Mouse (Mus musculus): ENCODE measurements around the gene Ap3s2. TPM values are rescaled to one million over a fixed set of nuclear protein-coding genes. Genes with fewer than 3 reads are reported as not detected.

Gene Ap3s2
- polyA plus RNA-seq, 1 experiment, result 18.6 TPM

DNA sequence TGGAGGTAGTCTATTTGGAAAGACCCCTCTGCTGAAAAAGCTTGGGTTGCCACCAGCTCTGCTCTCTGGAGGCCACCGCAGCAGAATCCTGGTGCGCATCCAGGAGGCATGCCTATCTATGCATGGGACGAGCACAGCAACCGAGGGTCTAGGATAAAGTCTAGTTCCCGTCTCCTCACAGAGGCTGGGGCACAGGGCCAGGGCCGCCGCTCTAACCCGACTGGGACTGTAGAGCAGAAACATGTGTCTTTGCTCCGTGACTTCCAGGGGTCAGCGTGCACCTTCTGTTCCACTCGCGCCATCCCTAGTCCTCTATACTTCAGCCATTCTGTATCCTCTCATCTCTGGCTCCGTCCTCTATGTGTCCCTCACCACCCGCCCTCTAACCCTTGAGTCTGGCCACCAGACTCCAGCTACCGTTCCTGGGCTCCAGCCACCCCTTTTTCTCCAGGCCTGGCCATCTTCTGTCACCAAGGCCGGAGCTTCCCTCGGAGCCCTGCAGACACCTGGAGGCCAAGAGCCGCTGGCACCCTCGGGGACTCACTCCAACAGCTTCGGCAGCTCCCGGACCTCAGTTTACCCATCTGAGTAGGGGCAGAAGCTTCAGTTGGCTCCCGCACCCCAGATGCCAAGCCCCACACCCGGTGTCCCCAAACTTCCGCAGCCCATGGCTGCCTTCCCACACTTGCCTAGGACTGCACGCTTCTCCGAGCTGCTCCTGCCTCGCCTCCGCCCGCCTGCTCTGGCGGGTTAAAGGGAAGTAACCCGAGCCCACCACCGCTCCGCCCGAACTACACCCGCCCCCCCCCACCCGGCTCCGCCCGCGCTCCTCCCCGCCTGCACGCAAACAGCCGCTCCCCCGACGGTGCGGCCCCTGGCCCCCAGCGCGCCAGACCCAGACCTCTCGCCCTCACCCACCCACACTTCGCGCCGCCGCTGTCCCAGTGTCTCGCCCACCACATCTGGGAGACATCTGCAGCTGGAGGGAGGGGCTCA lies 72.7 kb downstream of the Ap3s2 start:
- H3K4me3 ChIP-seq (ENCODE audit: insufficient read depth, low read length), result peak overlapping the region; percentile 69
- H3K4me1 ChIP-seq (ENCODE audit: control insufficient read depth, insufficient read depth, low read length), result peaks cover 41% of the 10 kb centered on the region
- peak overlapping the region; percentile 64 for H3K27ac ChIP-seq (ENCODE audit: insufficient read depth, low read depth, low read length)
- TF ChIP-seq CTCF (IDR thresholded peaks at IDR 0.05; ENCODE audit: low read depth, low read length) (no peak), POLR2A (IDR thresholded peaks at IDR 0.05; ENCODE audit: borderline replicate concordance, low read depth, low read length) (no peak)

DNA sequence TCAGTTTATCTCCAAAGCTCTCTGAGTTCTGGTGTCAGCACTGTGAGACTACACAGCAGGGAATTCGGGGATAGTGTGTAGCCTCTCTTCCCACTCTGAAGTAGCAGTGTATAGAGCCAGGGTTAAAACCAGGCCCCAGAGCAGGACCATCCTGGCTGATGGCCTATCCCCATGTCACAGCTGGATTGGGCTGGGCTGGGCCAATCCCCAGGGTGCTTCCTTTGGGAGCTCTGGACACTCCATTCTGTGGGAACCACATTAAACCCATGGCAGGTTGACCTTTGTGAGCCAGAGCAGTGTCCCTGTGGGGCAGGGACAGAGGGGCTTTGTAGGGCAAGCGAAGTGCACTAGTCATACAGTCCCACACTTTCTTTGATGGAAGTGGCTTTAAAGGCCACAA lies 74.1 kb downstream of the Ap3s2 start:
- Histone ChIP-seq H3K4me3 (ENCODE audit: insufficient read depth, low read length) (peak overlapping the region; percentile 69), H3K4me1 (ENCODE audit: control insufficient read depth, insufficient read depth, low read length) (peaks cover 39% of the 10 kb centered on the region), H3K27ac (ENCODE audit: insufficient read depth, low read depth, low read length) (peak overlapping the region; percentile 53)
- TF ChIP-seq CTCF (IDR thresholded peaks at IDR 0.05; ENCODE audit: low read depth, low read length) (no peak), POLR2A (IDR thresholded peaks at IDR 0.05; ENCODE audit: borderline replicate concordance, low read depth, low read length) (no peak)

DNA sequence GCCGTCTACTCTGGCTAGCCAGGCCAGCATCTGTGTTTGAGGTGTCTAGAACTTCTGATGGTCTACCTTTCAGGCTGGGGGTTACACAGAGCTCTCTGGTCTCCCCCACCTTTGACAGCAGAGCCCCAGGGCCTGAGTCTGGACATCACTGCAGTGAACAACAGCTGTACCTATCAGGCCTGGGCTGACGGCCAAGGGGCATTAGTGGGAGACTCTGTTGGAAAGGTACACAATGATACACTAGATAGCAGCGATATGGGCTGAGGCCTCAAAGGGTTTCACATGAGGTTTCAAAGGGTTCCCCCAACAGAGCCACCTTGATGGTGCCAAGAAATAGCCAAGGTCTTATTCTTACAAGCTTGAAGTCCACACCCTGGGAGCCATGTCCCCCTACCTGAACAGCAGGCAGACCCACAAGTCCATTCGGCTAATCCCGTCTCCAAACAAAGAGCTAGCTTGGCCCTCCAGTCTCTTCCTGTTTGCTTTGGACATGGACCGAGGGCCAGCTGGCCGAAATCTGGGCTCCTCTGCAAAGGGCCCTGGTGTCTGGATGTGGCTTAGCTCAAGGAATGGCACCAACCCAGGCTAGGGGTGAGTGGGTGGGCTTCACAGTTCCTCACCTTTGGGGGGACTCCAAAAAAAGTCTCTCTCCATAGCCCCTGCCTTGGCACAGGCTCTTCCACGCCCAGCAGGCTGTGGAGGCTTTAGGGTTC lies 76.2 kb downstream of the Ap3s2 start:
- Histone ChIP-seq H3K27ac (ENCODE audit: insufficient read depth, low read depth, low read length) (no peak overlapping the region), H3K4me3 (ENCODE audit: insufficient read depth, low read length) (no peak overlapping the region), H3K4me1 (ENCODE audit: control insufficient read depth, insufficient read depth, low read length) (peaks cover 23% of the 10 kb centered on the region)
- TF ChIP-seq POLR2A (IDR thresholded peaks at IDR 0.05; ENCODE audit: borderline replicate concordance, low read depth, low read length) (no peak), CTCF (IDR thresholded peaks at IDR 0.05; ENCODE audit: low read depth, low read length) (no peak)

DNA sequence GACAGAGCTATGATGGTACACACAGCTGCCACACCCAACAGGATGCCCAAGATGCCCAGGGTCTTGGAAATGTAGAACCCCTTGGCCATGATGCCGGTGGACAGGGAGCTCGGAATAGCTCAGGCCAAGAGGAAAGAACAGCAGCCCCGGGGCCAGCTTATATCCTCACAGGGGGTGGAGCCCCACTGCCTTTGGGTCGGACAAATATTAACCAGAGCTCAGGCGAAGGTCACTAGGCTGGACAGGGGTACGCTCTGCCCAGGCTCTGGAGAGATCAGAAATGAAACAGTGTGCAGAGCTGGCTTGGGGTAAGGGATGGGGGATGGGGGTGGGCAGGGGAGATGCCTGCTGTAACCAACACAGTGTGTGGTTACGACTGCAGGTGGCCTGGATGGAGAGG lies 78.3 kb downstream of the Ap3s2 start:
- TF ChIP-seq POLR2A (IDR thresholded peaks at IDR 0.05; ENCODE audit: borderline replicate concordance, low read depth, low read length) (no peak), CTCF (IDR thresholded peaks at IDR 0.05; ENCODE audit: low read depth, low read length) (no peak)
- no peak overlapping the region for H3K4me3 ChIP-seq (ENCODE audit: insufficient read depth, low read length)
- no peak overlapping the region for H3K27ac ChIP-seq (ENCODE audit: insufficient read depth, low read depth, low read length)
- H3K4me1 ChIP-seq (ENCODE audit: control insufficient read depth, insufficient read depth, low read length), result peaks cover 23% of the 10 kb centered on the region

DNA sequence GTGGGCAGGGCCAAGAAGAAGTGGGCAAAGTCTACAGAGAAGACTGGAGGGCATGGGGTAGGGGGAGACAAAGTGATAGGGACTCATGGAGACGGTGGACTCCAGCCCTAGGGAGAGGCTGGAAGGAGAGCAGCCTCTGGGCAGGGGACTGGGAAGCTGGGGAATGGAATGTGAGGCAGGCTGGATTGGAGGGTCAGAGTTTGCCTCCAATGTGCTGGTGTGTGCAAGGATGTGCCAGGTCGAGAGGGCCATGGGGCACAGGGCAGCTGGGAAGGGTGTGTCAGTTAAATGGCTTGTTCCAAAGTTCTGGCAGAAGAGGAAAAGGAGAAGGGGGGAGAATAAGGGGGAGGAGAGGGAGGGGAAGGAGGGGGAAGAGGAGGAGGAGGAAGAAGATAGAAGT lies 83.2 kb downstream of the Ap3s2 start:
- H3K27ac ChIP-seq (ENCODE audit: insufficient read depth, low read depth, low read length), result no peak overlapping the region
- no peak overlapping the region for H3K4me3 ChIP-seq (ENCODE audit: insufficient read depth, low read length)
- TF ChIP-seq POLR2A (IDR thresholded peaks at IDR 0.05; ENCODE audit: borderline replicate concordance, low read depth, low read length), result no peak
- TF ChIP-seq CTCF (IDR thresholded peaks at IDR 0.05; ENCODE audit: low read depth, low read length), result no peak
- H3K4me1 ChIP-seq (ENCODE audit: control insufficient read depth, insufficient read depth, low read length), result no peaks in the 10 kb centered on the region

DNA sequence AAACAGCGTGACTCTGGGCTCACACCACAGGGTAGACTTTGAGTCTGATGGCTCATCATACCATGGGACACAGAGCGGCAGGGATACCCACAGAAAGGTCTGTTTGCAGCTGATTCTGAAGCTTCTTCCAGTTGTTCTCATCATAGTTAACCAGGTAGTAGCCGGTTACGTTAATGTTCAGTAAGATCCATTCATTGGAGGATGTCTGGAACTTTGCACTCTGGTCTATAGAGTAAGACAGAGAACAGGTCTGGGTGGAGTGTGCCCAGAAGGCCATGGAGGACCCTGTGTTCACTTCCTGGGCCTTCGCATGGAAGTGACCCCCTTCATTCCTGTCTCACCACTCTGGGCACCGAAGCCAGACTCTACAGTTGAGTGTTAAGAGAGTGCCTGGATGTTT lies 85.3 kb downstream of the Ap3s2 start:
- H3K4me1 ChIP-seq (ENCODE audit: control insufficient read depth, insufficient read depth, low read length), result no peaks in the 10 kb centered on the region
- no peak overlapping the region for H3K4me3 ChIP-seq (ENCODE audit: insufficient read depth, low read length)
- no peak for TF ChIP-seq CTCF (IDR thresholded peaks at IDR 0.05; ENCODE audit: low read depth, low read length)
- no peak for TF ChIP-seq POLR2A (IDR thresholded peaks at IDR 0.05; ENCODE audit: borderline replicate concordance, low read depth, low read length)
- no peak overlapping the region for H3K27ac ChIP-seq (ENCODE audit: insufficient read depth, low read depth, low read length)

DNA sequence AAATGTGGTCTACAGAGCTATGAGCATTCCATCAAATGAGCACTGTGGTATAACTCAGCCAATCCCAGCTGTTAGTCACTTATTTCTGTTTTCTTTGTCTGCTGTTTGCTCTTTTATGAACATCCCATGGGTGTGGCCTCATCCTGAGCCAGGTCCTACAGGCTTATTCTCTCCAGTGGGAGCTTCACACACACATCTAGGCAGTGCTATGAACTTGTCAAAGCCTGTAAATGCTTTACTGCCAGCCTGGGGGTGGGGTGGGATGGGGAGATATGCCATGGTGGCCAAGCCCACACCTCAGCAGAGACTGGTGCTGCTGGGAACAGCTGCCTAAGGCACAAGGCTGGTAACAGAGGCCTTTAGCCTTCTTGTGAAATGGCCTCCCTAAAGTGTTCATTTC lies 87.5 kb downstream of the Ap3s2 start:
- Histone ChIP-seq H3K27ac (ENCODE audit: insufficient read depth, low read depth, low read length) (no peak overlapping the region), H3K4me3 (ENCODE audit: insufficient read depth, low read length) (no peak overlapping the region), H3K4me1 (ENCODE audit: control insufficient read depth, insufficient read depth, low read length) (no peaks in the 10 kb centered on the region)
- no peak for TF ChIP-seq CTCF (IDR thresholded peaks at IDR 0.05; ENCODE audit: low read depth, low read length)
- no peak for TF ChIP-seq POLR2A (IDR thresholded peaks at IDR 0.05; ENCODE audit: borderline replicate concordance, low read depth, low read length)

DNA sequence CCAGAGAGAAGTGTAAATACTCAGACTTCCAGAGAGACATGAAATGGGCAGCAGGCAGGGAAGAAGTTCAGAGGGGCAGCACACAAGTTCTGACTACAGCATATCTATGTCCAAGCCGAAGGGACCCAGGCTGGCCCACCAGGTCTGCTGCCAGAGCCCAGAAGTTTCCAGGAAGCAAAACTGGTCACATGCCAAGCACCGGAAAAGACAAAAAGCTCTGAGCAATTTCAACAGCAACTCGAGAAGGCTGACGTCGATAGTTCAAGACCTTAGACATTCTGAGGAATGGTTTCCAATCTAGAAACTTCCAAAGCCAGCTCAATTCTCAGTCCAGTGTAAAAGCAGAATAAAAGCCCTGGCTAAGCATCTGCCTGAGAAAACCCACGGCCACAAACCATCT lies 88.9 kb downstream of the Ap3s2 start:
- H3K4me1 ChIP-seq (ENCODE audit: control insufficient read depth, insufficient read depth, low read length), result no peaks in the 10 kb centered on the region
- no peak overlapping the region for H3K4me3 ChIP-seq (ENCODE audit: insufficient read depth, low read length)
- H3K27ac ChIP-seq (ENCODE audit: insufficient read depth, low read depth, low read length), result no peak overlapping the region
- TF ChIP-seq CTCF (IDR thresholded peaks at IDR 0.05; ENCODE audit: low read depth, low read length) (no peak), POLR2A (IDR thresholded peaks at IDR 0.05; ENCODE audit: borderline replicate concordance, low read depth, low read length) (no peak)

DNA sequence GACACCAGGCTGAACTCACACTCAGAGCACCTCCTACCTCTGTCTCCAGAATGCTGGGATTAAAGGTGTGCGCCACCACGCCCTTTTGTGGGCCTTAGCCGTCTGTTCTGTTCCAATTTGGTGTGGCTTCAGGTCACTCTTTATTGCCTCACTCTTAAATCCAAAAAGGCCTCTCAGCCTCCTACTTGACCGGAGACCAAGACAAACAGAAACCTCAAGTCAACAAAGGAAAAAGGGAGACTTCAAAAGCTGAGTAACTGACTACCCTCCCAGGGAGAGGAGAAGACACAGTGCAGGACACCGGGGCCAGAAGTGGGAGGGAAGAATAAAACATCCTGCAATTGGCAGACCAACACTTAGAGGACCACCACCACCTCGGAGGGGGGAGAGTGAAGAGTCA lies 89.3 kb downstream of the Ap3s2 start:
- Histone ChIP-seq H3K27ac (ENCODE audit: insufficient read depth, low read depth, low read length) (no peak overlapping the region), H3K4me1 (ENCODE audit: control insufficient read depth, insufficient read depth, low read length) (no peaks in the 10 kb centered on the region), H3K4me3 (ENCODE audit: insufficient read depth, low read length) (no peak overlapping the region)
- TF ChIP-seq CTCF (IDR thresholded peaks at IDR 0.05; ENCODE audit: low read depth, low read length) (no peak), POLR2A (IDR thresholded peaks at IDR 0.05; ENCODE audit: borderline replicate concordance, low read depth, low read length) (no peak)

DNA sequence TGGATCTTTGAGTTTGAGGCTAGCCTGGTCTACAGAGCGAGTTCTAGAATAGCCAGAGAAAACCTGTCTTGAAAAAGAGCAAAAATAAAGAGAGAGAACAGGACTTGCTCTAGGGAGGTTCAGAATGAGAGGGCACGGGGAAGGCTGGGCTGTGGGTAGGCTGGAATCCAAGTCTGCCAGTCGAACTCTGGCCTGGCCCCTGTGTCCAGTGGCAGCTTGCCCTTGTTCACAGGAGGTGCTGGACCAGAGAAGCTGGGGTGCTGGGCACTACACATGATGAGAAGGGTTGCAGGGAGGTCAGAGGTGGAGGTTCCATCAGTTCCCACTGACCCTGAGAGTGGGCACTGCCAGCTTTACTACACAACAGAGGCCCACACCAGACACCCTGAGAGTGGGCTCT lies 92.1 kb downstream of the Ap3s2 start:
- TF ChIP-seq POLR2A (IDR thresholded peaks at IDR 0.05; ENCODE audit: borderline replicate concordance, low read depth, low read length), result no peak
- TF ChIP-seq CTCF (IDR thresholded peaks at IDR 0.05; ENCODE audit: low read depth, low read length), result no peak
- Histone ChIP-seq H3K4me3 (ENCODE audit: insufficient read depth, low read length) (no peak overlapping the region), H3K4me1 (ENCODE audit: control insufficient read depth, insufficient read depth, low read length) (no peaks in the 10 kb centered on the region), H3K27ac (ENCODE audit: insufficient read depth, low read depth, low read length) (no peak overlapping the region)

Other genes starting within 250 kb of the Ap3s2 start
- 0.60 and 0.71 TPM in 2 replicates for gene Kif7, start 204.9 kb downstream of the Ap3s2 start, polyA plus RNA-seq (2012; ENCODE audit: insufficient read depth, insufficient read length, missing spikeins)
- gene Plin1, start 187.7 kb downstream of the Ap3s2 start, polyA plus RNA-seq (2012; ENCODE audit: insufficient read depth, insufficient read length, missing spikeins), result not detected in 2 replicates
- 5.8 and 5.9 TPM in 2 replicates for gene Pex11a, start 177.5 kb downstream of the Ap3s2 start, polyA plus RNA-seq (2012; ENCODE audit: insufficient read depth, insufficient read length, missing spikeins)
- gene Wdr93, start 177.5 kb downstream of the Ap3s2 start, polyA plus RNA-seq (2012; ENCODE audit: insufficient read depth, insufficient read length, missing spikeins), result not detected in 2 replicates
- gene Mesp1, start 126.9 kb downstream of the Ap3s2 start, polyA plus RNA-seq (2012; ENCODE audit: insufficient read depth, insufficient read length, missing spikeins), result not detected in 2 replicates
- not detected in 2 replicates for gene Mesp2, start 109.9 kb downstream of the Ap3s2 start, polyA plus RNA-seq (2012; ENCODE audit: insufficient read depth, insufficient read length, missing spikeins)
- gene Anpep, start 59.6 kb downstream of the Ap3s2 start, polyA plus RNA-seq (2012; ENCODE audit: insufficient read depth, insufficient read length, missing spikeins), result 120 and 145 TPM in 2 replicates
- gene Arpin, start 14.7 kb upstream of the Ap3s2 start, polyA plus RNA-seq (2012; ENCODE audit: insufficient read depth, insufficient read length, missing spikeins), result 9.7 and 10.2 TPM in 2 replicates
- 125 and 138 TPM in 2 replicates for gene Zfp710, start 104.2 kb upstream of the Ap3s2 start, polyA plus RNA-seq (2012; ENCODE audit: insufficient read depth, insufficient read length, missing spikeins)
- 48.6 and 55.9 TPM in 2 replicates for gene Idh2, start 194.7 kb upstream of the Ap3s2 start, polyA plus RNA-seq (2012; ENCODE audit: insufficient read depth, insufficient read length, missing spikeins)